Mouse (Mus musculus) midbrain, embryonic 13.5 days (tissue): ENCODE measurements around the gene Hrh3. TPM values are rescaled to one million over a fixed set of nuclear protein-coding genes. Genes with fewer than 3 reads are reported as not detected.

Experiments
- ATAC-seq: fragments of 200-750 bp; cut with Nextera tagmentation; 2 replicates; pipeline ENCODE4 v1.8.0; 2017; ENCODE audit warnings: mild to moderate bottlenecking, moderate TSS enrichment, moderate library complexity
- H3K27ac ChIP-seq: fragments of 300-500 bp; sonication (generic); 2 replicates; pipeline ENCODE4 v1.5.1; 2015; ENCODE audit warnings: inconsistent platforms, mild to moderate bottlenecking, moderate library complexity
- H3K27me3 ChIP-seq: fragments of 300-500 bp; sonication (generic); 2 replicates; pipeline ENCODE4 v1.6.1; 2015; ENCODE audit warnings: mild to moderate bottlenecking, inconsistent platforms
- H3K36me3 ChIP-seq: fragments of 300-500 bp; sonication (generic); 2 replicates; pipeline ENCODE4 v1.6.1; 2015; ENCODE audit warnings: mild to moderate bottlenecking, inconsistent platforms
- H3K4me1 ChIP-seq: fragments of 300-500 bp; sonication (generic); replicated peaks from 2 replicates; pipeline ENCODE4 v1.6.1; 2015; ENCODE audit warnings: inconsistent platforms
- H3K4me2 ChIP-seq: fragments of 300-500 bp; sonication (generic); replicated peaks from 2 replicates; pipeline ENCODE4 v1.6.1; 2015; ENCODE audit warnings: moderate library complexity, mild to moderate bottlenecking, inconsistent platforms
- H3K4me3 ChIP-seq: fragments of 300-500 bp; sonication (generic); replicated peaks from 2 replicates; pipeline ENCODE4 v1.5.1; 2015; ENCODE audit warnings: mild to moderate bottlenecking, inconsistent platforms
- H3K9ac ChIP-seq: fragments of 300-500 bp; sonication (generic); replicated peaks from 2 replicates; pipeline ENCODE4 v1.6.1; 2015; ENCODE audit warnings: mild to moderate bottlenecking, inconsistent platforms
- H3K9me3 ChIP-seq: fragments of 300-500 bp; sonication (generic); 2 replicates; pipeline ENCODE4 v1.6.1; 2016; ENCODE audit warnings: mild to moderate bottlenecking, inconsistent platforms
- WGBS: fragments of 180-500 bp; shearing (Covaris S2); methylation state at CpG from one replicate; pipeline ENCODE4 v1.1.7; 2015; 5-methylcytosine and 5-hydroxymethylcytosine counted together
- polyA plus RNA-seq: library from polyadenylated mRNA; unstranded; fragments of >200 nt; fragmentation: Nextera tagmentation; extraction: Ambion mirVana; gene quantifications from 2 replicates; pipeline ENCODE4 v1.2.1, GENCODE M21; 2015

Gene Hrh3
- polyA plus RNA-seq, 1 experiment from 2014 or later: 5.1 TPM

DNA sequence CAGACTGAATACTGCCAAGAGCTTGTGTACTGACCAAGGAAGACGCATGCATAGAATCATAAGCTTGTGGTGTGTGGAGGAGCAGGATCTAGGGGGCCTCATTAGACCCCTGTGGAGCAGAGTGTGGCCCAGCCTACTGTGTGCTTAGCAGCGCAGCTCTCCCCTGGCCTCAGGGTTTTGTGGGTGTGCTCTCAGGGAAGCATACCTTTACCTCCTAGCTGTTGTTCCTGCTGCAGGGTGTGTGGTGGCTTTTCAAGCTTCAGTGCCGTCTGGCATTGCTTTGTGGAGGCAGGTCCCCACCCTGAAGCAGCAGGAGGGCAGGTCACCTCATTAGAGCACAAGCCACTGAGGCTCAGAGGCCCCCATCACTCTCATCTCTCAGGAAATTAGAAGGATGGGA, 26.7 kb downstream of the Hrh3 start:
- H3K4me2 ChIP-seq: no peak overlapping the region
- H3K9me3 ChIP-seq: no peaks in the 10 kb centered on the region
- no peak for ATAC-seq
- H3K4me3 ChIP-seq: no peak overlapping the region
- peaks cover 39% of the 10 kb centered on the region for H3K36me3 ChIP-seq
- no peak overlapping the region for H3K9ac ChIP-seq
- H3K4me1 ChIP-seq: no peaks in the 10 kb centered on the region
- WGBS: 75% methylated on average over 3 of the region's 3 CpGs
- H3K27me3 ChIP-seq: no peaks in the 10 kb centered on the region
- H3K27ac ChIP-seq: no peak overlapping the region

DNA sequence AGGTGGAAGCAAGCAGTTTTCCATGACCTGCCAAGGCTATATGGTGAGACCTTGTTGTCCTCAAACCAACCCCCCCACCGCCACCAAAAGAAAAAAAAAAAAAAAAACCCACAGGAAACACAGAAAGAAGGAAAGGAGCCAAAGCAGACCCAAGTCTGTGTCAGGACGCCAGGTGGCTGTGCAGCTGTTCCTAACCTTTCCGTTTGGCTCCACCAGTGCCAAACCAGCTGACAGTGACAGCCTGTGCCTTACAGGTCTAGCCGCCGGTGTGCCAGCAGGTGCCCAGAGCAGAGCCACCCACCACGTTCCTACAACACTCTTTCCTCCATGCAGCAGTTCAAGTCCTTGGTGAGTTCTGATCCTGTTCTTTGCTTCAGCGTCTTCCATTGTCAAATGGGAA, 31.4 kb downstream of the Hrh3 start:
- no peaks in the 10 kb centered on the region for H3K27me3 ChIP-seq
- H3K4me3 ChIP-seq: no peak overlapping the region
- no peak overlapping the region for H3K4me2 ChIP-seq
- no peak overlapping the region for H3K9ac ChIP-seq
- WGBS: 92% methylated on average over 7 of the region's 7 CpGs
- H3K27ac ChIP-seq: no peak overlapping the region
- H3K36me3 ChIP-seq: peaks cover 36% of the 10 kb centered on the region
- no peak for ATAC-seq
- H3K9me3 ChIP-seq: no peaks in the 10 kb centered on the region
- peaks cover 17% of the 10 kb centered on the region for H3K4me1 ChIP-seq

DNA sequence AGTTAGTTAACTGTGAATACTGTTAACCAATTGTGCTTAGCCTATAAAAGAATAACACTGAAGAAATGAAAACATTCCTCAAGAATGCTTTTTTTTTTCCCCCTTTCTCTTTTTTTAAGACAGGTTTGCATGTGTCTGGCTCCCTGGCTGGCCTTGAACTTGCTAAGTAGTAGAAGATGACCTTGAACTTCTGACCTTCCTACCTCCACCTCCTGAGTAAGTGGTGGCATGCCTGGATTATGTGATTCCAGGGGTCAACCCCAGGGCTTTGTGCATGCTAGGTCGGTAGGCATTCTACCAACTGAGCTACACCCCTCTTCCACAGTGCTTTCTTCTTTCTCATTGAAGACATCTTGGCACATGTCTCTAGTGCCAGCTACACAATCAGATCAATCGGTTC, 32.6 kb downstream of the Hrh3 start:
- Histone ChIP-seq H3K4me1 (peaks cover 17% of the 10 kb centered on the region), H3K27me3 (no peaks in the 10 kb centered on the region), H3K27ac (no peak overlapping the region), H3K4me2 (no peak overlapping the region), H3K9ac (no peak overlapping the region), H3K36me3 (peaks cover 36% of the 10 kb centered on the region), H3K4me3 (peak overlapping the region; percentile 63; the same call in 1 of the 2 replicates), H3K9me3 (no peaks in the 10 kb centered on the region)
- ATAC-seq: no peak
- WGBS: 83% methylated on average over 2 of the region's 2 CpGs

DNA sequence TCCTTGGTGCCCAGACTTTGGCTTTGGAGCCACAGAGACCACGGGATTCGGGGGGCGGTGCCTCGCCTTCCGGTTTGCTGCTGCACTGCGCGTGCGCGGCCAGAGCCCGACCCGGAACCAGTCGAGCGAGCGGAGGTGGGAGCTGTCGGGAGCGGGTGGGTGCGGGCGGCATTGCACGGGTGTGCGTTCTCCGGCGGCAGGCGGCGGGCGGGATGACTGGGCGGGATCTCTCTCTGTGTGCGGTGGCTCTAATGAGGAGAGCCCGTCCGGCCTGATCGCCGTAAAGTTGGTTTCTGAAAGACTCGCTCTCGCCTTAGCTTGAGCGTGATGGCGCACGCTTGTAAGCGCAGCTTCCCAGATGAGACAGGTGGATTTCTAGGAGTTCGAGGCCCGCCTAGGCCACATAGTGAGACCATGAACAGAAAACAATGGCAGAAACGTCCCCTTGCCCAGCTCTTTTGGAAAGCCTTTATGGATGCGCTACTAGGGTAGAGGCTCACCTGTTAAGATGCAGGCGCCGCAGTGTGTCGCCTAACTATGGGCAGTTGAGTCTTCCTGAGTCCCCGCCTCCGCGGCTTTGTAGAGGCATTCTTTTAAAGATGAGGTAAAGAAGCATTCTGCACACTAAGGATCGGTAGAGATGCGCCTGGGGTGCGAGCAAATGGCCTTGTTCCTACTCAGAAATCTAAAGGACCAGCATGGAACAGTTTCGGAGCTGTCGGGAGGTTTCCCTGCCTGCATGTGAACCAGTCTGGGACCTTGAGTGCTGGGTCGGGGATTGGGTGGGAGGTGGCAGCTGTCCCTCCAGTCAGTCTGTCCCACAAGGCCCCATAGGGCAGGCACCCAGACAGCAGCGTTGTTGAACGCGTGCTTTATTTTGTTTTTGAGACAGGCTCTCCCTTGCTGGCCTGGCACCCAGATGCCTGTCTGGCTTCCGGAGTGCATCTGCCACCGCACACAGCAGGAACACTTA, 33.5 kb downstream of the Hrh3 start, which contains the start of gene Mtg2:
Mtg2 (plus strand) TSS at position 108 of the 973 bp plus-strand sequence.
- H3K27ac ChIP-seq: peak within 1 kb of the TSS; percentile 86
- 4% methylated on average over 58 of the region's 58 CpGs for WGBS

DNA sequence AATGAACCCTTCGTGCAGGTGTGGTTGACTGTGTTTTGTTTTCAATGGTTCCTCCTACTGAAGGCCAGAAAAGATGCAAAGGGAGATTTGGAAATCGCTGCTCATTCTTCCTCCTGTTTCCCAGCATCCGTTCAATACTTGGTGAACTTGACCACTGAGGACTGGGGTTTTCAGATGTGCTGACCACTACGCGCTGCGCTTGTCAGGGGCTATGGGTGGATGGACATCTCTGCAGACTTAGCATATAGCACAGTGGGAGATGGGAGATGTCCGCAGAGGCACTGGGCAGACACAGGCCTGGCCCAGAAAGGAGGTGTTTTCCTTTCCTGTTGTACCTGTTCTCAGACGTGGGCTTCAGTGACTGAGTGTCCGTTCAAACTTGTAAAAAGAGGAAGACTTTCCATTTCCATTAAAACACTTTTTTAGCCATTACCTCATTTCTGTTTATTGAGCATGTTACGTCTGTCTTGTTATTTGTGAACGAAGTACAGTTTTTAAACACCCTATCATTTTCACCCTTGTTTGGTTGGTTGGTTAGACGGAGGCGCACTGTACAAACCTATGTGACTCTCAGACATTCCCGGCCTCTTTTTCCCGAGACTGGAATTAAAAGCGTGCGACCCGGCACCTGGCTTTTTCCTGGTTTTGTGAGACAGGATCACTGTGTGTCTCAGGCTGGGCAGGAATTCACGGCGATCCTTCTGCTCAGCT, 34.4 kb downstream of the Hrh3 start:
- H3K27ac ChIP-seq: peak overlapping the region; percentile 86
- H3K36me3 ChIP-seq: peaks cover 41% of the 10 kb centered on the region
- no peaks in the 10 kb centered on the region for H3K9me3 ChIP-seq
- peak; percentile 16; the same call in 1 of the 2 replicates for ATAC-seq
- H3K4me1 ChIP-seq: peaks cover 17% of the 10 kb centered on the region
- no peaks in the 10 kb centered on the region for H3K27me3 ChIP-seq
- WGBS: 37% methylated on average over 20 of the region's 20 CpGs
- H3K4me3 ChIP-seq: peak overlapping the region; percentile 63
- H3K9ac ChIP-seq: peak overlapping the region; percentile 81
- H3K4me2 ChIP-seq: peak overlapping the region; percentile 82

More for the DNA sequence above, 33.5 kb downstream of the Hrh3 start, which contains the start of gene Mtg2:
- H3K4me1 ChIP-seq: peaks cover 17% of the 10 kb centered on the region
- no peaks in the 10 kb centered on the region for H3K9me3 ChIP-seq
- H3K27me3 ChIP-seq: no peaks in the 10 kb centered on the region
- peaks cover 36% of the 10 kb centered on the region for H3K36me3 ChIP-seq
- peak within 1 kb of the TSS; percentile 81 for H3K9ac ChIP-seq
- H3K4me3 ChIP-seq: peak within 1 kb of the TSS; percentile 63
- H3K4me2 ChIP-seq: peak within 1 kb of the TSS; percentile 82
- ATAC-seq: peak; percentile 97

DNA sequence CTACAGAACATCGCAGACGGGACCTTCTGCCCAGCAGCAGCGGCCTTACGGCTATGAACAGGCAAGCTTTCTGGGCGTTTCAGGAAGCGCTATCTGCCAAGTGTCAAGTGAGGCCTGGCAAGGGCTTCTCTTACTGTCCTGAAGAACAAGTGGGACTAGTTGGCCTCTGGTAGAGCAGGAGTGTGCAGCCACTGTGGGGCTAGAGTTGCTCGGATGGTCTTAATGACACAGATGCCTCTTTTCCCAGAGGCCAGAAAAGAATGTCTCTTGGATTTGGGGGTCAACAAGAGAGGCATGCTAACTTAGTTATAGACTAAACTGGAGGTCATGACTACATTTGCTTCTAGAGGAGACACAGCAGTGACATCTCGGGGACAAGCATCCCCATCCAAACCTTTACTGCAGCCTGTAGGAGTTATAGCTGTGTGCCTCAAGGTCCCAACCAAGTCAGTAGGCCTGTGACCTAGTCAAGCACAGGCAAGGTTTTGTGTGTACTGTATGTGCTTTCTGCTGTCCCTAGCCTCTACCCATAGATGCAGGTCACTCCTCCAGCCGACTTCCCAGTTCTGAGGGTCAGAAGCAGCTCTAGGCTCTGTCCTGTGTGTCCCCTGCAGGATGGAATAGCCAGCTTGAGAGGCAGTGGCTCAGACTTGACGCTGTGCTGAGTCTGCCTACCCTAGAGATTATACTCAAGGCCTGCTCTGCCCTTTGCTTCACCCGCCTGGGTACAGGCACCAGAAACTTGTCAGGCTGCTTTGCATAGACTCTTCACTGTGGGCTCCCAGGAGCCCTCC, 40.8 kb downstream of the Hrh3 start:
- Histone ChIP-seq H3K36me3 (peaks cover 80% of the 10 kb centered on the region), H3K27ac (no peak overlapping the region), H3K4me2 (no peak overlapping the region), H3K4me1 (no peaks in the 10 kb centered on the region), H3K9ac (no peak overlapping the region), H3K27me3 (no peaks in the 10 kb centered on the region), H3K4me3 (no peak overlapping the region), H3K9me3 (no peaks in the 10 kb centered on the region)
- WGBS: 96% methylated on average over 11 of the region's 11 CpGs
- no peak for ATAC-seq

DNA sequence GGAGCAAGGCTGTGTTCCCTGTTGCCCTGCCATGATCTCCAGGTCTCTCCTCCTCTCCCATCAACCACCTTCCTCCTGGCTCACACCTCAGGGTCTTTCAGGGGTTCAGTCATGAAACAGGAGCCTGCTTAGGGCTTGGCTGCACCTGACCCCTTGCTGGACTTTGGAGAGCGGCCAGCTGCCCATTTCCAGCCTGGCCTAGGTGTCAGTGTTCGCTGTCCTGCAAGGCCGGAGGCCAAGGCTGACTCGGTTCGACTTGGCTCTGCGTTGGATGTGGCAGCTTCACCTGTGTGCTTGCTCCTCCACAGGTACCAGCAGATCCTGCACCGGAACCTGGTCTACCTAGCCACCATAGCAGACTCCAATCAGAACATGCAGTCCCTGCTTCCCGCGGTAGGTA, 51.3 kb downstream of the Hrh3 start:
- no peak for ATAC-seq
- Histone ChIP-seq H3K36me3 (peaks cover 59% of the 10 kb centered on the region), H3K9me3 (no peaks in the 10 kb centered on the region), H3K4me3 (no peak overlapping the region), H3K4me1 (peaks cover 12% of the 10 kb centered on the region), H3K27ac (no peak overlapping the region), H3K9ac (no peak overlapping the region), H3K4me2 (no peak overlapping the region), H3K27me3 (no peaks in the 10 kb centered on the region)
- WGBS: over 99% methylated on average over 9 of the region's 9 CpGs

DNA sequence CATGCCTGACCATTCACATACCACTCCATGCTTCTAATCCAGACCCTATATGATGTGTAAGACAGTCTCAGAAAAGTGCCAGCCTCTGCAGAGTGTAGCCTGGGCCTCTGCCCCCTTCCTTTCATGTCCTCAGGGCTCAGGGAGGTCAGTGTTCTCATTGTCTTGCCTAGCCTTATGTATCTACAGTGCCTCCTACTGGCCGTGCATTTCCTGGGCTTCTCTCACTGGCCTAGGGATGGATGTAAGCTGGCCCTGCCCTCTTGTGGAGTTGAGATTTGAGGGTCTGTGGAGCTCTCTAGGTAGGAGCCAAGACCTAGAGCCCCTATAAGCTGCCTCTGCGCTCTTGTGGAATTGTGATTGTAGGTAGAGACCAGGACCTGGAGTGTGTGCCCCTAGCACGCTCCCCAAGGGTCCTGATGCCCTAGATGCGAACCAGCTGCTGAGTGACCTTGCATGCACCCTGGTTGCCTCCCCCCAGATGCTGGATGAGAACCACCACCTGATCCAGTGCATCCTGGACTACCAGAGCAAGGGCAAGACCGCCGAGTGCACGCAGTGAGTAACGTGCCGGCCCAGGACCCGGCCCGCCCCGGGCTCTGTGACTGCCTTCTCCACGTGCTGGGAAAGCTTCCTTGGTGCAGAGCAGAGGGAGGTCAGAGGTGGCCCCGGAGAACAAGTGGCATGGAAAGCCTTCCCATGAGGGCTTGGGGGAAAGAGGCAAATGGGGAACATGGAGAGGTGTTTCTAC, 52.1 kb downstream of the Hrh3 start:
- Histone ChIP-seq H3K4me1 (peaks cover 12% of the 10 kb centered on the region), H3K4me2 (no peak overlapping the region), H3K36me3 (peaks cover 54% of the 10 kb centered on the region), H3K27me3 (no peaks in the 10 kb centered on the region), H3K27ac (no peak overlapping the region), H3K9ac (no peak overlapping the region), H3K4me3 (no peak overlapping the region), H3K9me3 (no peaks in the 10 kb centered on the region)
- 90% methylated on average over 14 of the region's 14 CpGs for WGBS
- ATAC-seq: peak; percentile 25; the same call in 1 of the 2 replicates

DNA sequence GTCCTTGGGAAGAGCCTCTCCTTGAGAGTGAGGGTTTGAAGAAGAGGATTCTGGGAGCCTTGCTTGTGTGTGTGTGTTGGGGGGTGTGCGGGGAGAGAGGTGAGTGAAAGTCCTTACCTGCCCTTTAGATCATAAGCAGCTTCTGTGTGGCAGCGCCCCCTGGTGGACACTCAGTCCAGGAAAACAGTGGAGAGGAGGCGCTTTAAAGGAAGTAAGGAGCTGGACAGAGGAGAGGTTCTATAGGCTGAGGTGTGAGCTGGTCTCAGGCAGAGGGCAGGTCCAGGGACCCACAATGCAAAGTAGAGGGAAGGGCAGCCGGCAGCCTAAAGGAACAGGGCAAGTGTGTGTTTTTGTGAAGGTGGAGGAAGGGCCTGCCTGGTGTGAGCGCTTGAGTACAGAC, 53.3 kb downstream of the Hrh3 start:
- Histone ChIP-seq H3K4me1 (peaks cover 12% of the 10 kb centered on the region), H3K9me3 (no peaks in the 10 kb centered on the region), H3K27me3 (no peaks in the 10 kb centered on the region), H3K9ac (no peak overlapping the region; the same call in 1 of the 2 replicates), H3K4me2 (no peak overlapping the region), H3K4me3 (no peak overlapping the region), H3K27ac (no peak overlapping the region), H3K36me3 (peaks cover 48% of the 10 kb centered on the region)
- 23% methylated on average over 5 of the region's 5 CpGs for WGBS
- ATAC-seq: peak; percentile 60
